Mouse (Mus musculus) small intestine, adult 2 months (tissue): ENCODE data around the gene Syt16. TPM values are rescaled to one million over a fixed set of nuclear protein-coding genes. Genes with fewer than 3 reads are reported as not detected.

ENCODE experiments used
- H3K27ac ChIP-seq: fragments of 200-500 bp; 2 replicates; pipeline ENCODE4 v1.5.1; 2012; ENCODE audit warnings: low read depth, low read length, control low read depth, inconsistent platforms; ENCODE audit not compliant: insufficient read depth
- H3K27me3 ChIP-seq: fragments of 200-500 bp; 2 replicates; pipeline ENCODE4 v1.6.1; 2012; ENCODE audit warnings: mild to moderate bottlenecking, moderate library complexity, low read length, inconsistent platforms; ENCODE audit not compliant: control insufficient read depth, insufficient read depth
- H3K36me3 ChIP-seq: fragments of 200-500 bp; 2 replicates; pipeline ENCODE4 v1.6.1; 2012; ENCODE audit warnings: mild to moderate bottlenecking, low read length, control low read depth, inconsistent platforms; ENCODE audit not compliant: control insufficient read depth, insufficient read depth
- H3K4me1 ChIP-seq: fragments of 200-500 bp; 2 replicates; pipeline ENCODE4 v1.6.1; 2012; ENCODE audit warnings: low read length, inconsistent platforms, mixed read lengths; ENCODE audit not compliant: control insufficient read depth, insufficient read depth, insufficient read length
- H3K4me3 ChIP-seq: fragments of 200-500 bp; 2 replicates; pipeline ENCODE4 v1.5.1; 2012; ENCODE audit warnings: low read depth, mild to moderate bottlenecking, control low read depth, inconsistent platforms, low read length, moderate library complexity
- CTCF ChIP-seq: fragments of 200-500 bp; IDR thresholded peaks from 2 replicates; pipeline ENCODE4 v1.5.1; 2012; ENCODE audit warnings: low read depth, mild to moderate bottlenecking, control low read depth, inconsistent platforms, low read length, moderate library complexity, mixed read lengths; ENCODE audit not compliant: insufficient replicate concordance, insufficient read length; ENCODE audit errors: extremely low read depth
- POLR2A ChIP-seq: fragments of 200-500 bp; IDR thresholded peaks from 2 replicates; pipeline ENCODE4 v1.6.1; 2012; ENCODE audit warnings: low read depth, mild to moderate bottlenecking, control low read depth, inconsistent platforms, low read length, moderate library complexity
- WGBS: fragments of 180-500 bp; shearing (Covaris S2); methylation state at CpG from one replicate; pipeline ENCODE4 v1.1.7; 2018; 5-methylcytosine and 5-hydroxymethylcytosine counted together
- polyA plus RNA-seq: library from polyadenylated mRNA; depleted of rRNA; stranded (reverse); fragments of >200 nt; gene quantifications from 2 replicates; pipeline ENCODE4 v1.2.3, GENCODE M21; 2012

The Syt16 gene
- polyA plus RNA-seq, 1 experiment, result not detected

GRCm38 (mm10) chr12:74105811-74106513 lies 108.5 kb downstream of the Syt16 start:
- 66% methylated on average over 6 of the region's 6 CpGs for WGBS
- H3K27me3 ChIP-seq, result no peaks in the 10 kb centered on the region
- no peak overlapping the region for H3K4me3 ChIP-seq
- H3K27ac ChIP-seq, result no peak overlapping the region
- H3K4me1 ChIP-seq, result no peaks in the 10 kb centered on the region
- no peaks in the 10 kb centered on the region for H3K36me3 ChIP-seq
- no peak for TF ChIP-seq CTCF
- no peak for TF ChIP-seq POLR2A

GRCm38 (mm10) chr12:74108663-74109081 lies 111.2 kb downstream of the Syt16 start:
- 60% methylated on average over 4 of the region's 4 CpGs for WGBS
- Histone ChIP-seq H3K4me3 (no peak overlapping the region), H3K36me3 (no peaks in the 10 kb centered on the region), H3K4me1 (no peaks in the 10 kb centered on the region), H3K27ac (no peak overlapping the region), H3K27me3 (no peaks in the 10 kb centered on the region)
- TF ChIP-seq POLR2A (no peak), CTCF (no peak)

- no peak overlapping the region for H3K27ac ChIP-seq
- H3K36me3 ChIP-seq, result no peaks in the 10 kb centered on the region
- no peaks in the 10 kb centered on the region for H3K27me3 ChIP-seq
- no peak for TF ChIP-seq CTCF
- TF ChIP-seq POLR2A, result no peak
- H3K4me3 ChIP-seq, result no peak overlapping the region
- WGBS, result 86% methylated on average over 10 of the region's 10 CpGs
- no peaks in the 10 kb centered on the region for H3K4me1 ChIP-seq
Observed at GRCm38 (mm10) chr12:74109462-74110068, 112.1 kb downstream of the Syt16 start.

- Histone ChIP-seq H3K4me1 (no peaks in the 10 kb centered on the region), H3K36me3 (no peaks in the 10 kb centered on the region), H3K27ac (no peak overlapping the region), H3K27me3 (no peaks in the 10 kb centered on the region; the same call in 1 of the 2 replicates), H3K4me3 (no peak overlapping the region)
- 82% methylated on average over 6 of the region's 6 CpGs for whole genome bisulfite sequencing
- no peak for TF ChIP-seq POLR2A
- TF ChIP-seq CTCF, result no peak
Observed at GRCm38 (mm10) chr12:74116825-74117224, 119.4 kb downstream of the Syt16 start.

GRCm38 (mm10) chr12:74125796-74126195 lies 128.3 kb downstream of the Syt16 start:
- H3K4me3 ChIP-seq, result no peak overlapping the region
- H3K36me3 ChIP-seq, result no peaks in the 10 kb centered on the region
- H3K27ac ChIP-seq, result no peak overlapping the region
- no peaks in the 10 kb centered on the region for H3K4me1 ChIP-seq
- TF ChIP-seq POLR2A (no peak), CTCF (0 out of 2 replicates have a peak, but pooled peaks have one; percentile 15)
- no peaks in the 10 kb centered on the region for H3K27me3 ChIP-seq
- 77% methylated on average over 12 of the region's 12 CpGs for WGBS

- Histone ChIP-seq H3K27ac (no peak overlapping the region), H3K36me3 (no peaks in the 10 kb centered on the region)
- 31% methylated on average over 1 of the region's 1 CpGs for WGBS
Observed at GRCm38 (mm10) chr12:74128229-74128628, 130.8 kb downstream of the Syt16 start.

DNA sequence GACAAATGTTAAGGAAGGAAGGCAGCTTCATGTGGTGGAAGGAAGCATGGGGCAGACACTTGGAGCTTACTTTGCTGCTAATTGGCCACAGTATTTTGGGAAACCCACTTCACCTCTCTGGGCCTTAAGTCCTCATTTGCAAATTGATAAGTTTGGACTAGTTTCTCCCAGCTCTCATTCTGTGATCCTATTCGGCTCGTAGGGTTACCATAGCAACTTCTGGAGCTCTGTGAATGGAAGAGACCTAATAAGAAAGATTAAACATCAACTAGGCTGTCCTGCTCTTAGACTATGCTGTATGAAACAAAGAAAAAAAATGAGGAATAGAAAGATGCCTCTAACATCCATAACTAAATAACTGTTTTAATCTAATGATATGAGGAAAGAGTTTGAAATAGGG lies 134.3 kb downstream of the Syt16 start:
- H3K27ac ChIP-seq, result peak overlapping the region; percentile 52; the same call in 1 of the 2 replicates
- 36% methylated on average over 2 of the region's 2 CpGs for WGBS
- H3K4me1 ChIP-seq, result peaks cover 2% of the 10 kb centered on the region; the same call in 1 of the 2 replicates
- H3K27me3 ChIP-seq, result no peaks in the 10 kb centered on the region
- H3K36me3 ChIP-seq, result no peaks in the 10 kb centered on the region
- TF ChIP-seq CTCF (no peak), POLR2A (no peak)
- no peak overlapping the region for H3K4me3 ChIP-seq

More at GRCm38 (mm10) chr12:74128229-74128628, 130.8 kb downstream of the Syt16 start:
- no peak for TF ChIP-seq POLR2A
- no peak for TF ChIP-seq CTCF
- no peak overlapping the region for H3K4me3 ChIP-seq
- no peaks in the 10 kb centered on the region; the same call in 1 of the 2 replicates for H3K4me1 ChIP-seq
- no peaks in the 10 kb centered on the region for H3K27me3 ChIP-seq
